Mouse (Mus musculus): Measurements from ENCODE around the gene Dzip1.

DNA sequence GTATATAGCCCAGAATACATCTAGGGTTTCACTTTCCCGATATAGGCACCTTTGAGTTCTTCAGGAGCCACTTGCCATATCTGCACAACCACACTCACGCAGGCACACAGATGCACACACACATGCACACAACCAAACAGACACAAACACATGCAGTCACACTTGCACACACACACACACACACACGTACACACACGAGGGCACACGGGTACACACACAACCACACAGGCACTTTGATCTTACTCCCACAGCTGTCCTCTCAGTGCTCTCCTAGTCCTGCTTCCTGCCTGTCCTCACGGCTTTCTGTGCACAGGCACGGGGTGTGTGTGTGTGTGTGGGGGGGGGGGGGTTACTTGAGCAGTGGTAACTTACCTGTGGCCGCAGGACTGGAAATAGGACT lies 7.7 kb upstream of the Dzip1 start:
- TF ChIP-seq CTCF (IDR thresholded peaks at IDR 0.05; ENCODE audit: low read depth, low read length), result no peak
- TF ChIP-seq GATA1 (IDR thresholded peaks at IDR 0.05; ENCODE audit: borderline replicate concordance, low read length), result no peak
- TF ChIP-seq TAL1 (conservative IDR thresholded peaks at IDR 0.05; ENCODE audit: low read depth, low read length), result no peak

All from G1E (cell line).